ENCODE assay signal across 29 mouse cellular contexts in the genomic region with DNA sequence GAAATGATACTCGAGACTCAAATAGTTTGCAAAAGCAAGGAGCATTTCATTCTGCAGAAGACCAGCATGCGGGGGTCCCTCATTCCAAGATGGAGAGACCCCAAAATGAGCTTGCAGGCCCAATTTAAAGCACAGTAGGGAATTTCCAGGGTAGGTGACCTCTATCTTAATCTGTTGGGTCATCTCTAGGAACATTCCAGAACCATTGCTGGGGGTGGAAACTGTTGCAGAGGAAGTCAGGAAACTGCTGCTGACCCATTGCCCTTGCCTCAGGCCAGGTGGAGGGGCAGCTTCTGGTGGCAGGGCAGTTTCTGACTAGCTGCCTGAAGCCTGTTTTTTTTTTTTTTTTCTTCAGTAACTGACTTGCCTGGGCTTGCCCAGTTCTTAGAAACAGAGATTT.
A peak's percentile ranks its signal among the peaks of the same experiment; 100 is the strongest.
DNase-seq lines count a peak whose midpoint lies in the region; ATAC-seq and TF ChIP-seq lines count a peak whose summit lies in the region.
"Had no signal": no experiment of that assay in that cellular context is flagged by ENCODE, and none has a peak within 500 bp of the region (broad histone marks: within the 10 kb centered on the region; RNA-seq: fewer than 3 reads in every experiment).

No protein-coding gene starts in this region.

- H3K9ac ChIP-seq in stomach, postnatal 0 days (ENCODE audit: low read length) = no peak overlapping the region
- no peak overlapping the region for H3K9ac ChIP-seq in forebrain, embryonic 15.5 days (replicated peaks)
- H3K9ac ChIP-seq: forebrain, embryonic 13.5 days; heart, embryonic 12.5 days; hindbrain, embryonic 15.5 days; liver, embryonic 12.5 days; liver, postnatal 0 days; neural tube, embryonic 12.5 days had no signal

- whole genome bisulfite sequencing in heart, embryonic 10.5 days = 90% methylated on average over 2 of the region's 2 CpGs
- 93% methylated on average over 2 of the region's 2 CpGs for WGBS in stomach, postnatal 0 days
- WGBS in forebrain, embryonic 15.5 days = 91% methylated on average over 2 of the region's 2 CpGs

- H3K4me1 ChIP-seq in heart, embryonic 10.5 days = no peaks in the 10 kb centered on the region
- H3K4me1 ChIP-seq in stomach, postnatal 0 days (replicated peaks; ENCODE audit: control insufficient read depth, insufficient read depth) = no peaks in the 10 kb centered on the region
- H3K4me1 ChIP-seq in forebrain, embryonic 15.5 days = no peaks in the 10 kb centered on the region
- H3K4me1 ChIP-seq: forebrain, embryonic 13.5 days; heart, embryonic 12.5 days; hindbrain, embryonic 10.5 days; hindbrain, embryonic 15.5 days; neural tube, embryonic 12.5 days had no signal

- H3K4me3 ChIP-seq in heart, embryonic 10.5 days = no peak overlapping the region
- H3K4me3 ChIP-seq in stomach, postnatal 0 days (ENCODE audit: low read depth, low read length) = no peak overlapping the region
- no peak overlapping the region for H3K4me3 ChIP-seq in forebrain, embryonic 15.5 days
- H3K4me3 ChIP-seq: forebrain, embryonic 13.5 days; heart, embryonic 12.5 days; hindbrain, embryonic 10.5 days; hindbrain, embryonic 15.5 days; liver, embryonic 12.5 days; neural tube, embryonic 12.5 days had no signal

- H3K4me2 ChIP-seq in stomach, postnatal 0 days (replicated peaks; ENCODE audit: low read depth) = no peak overlapping the region
- no peak overlapping the region for H3K4me2 ChIP-seq in forebrain, embryonic 15.5 days (replicated peaks)
- H3K4me2 ChIP-seq: forebrain, embryonic 13.5 days; heart, embryonic 12.5 days; hindbrain, embryonic 15.5 days; liver, embryonic 12.5 days; midbrain, embryonic 11.5 days; neural tube, embryonic 12.5 days had no signal

- H3K9me3 ChIP-seq in heart, embryonic 10.5 days = no peaks in the 10 kb centered on the region
- no peaks in the 10 kb centered on the region for H3K9me3 ChIP-seq in stomach, postnatal 0 days (ENCODE audit: control insufficient read depth, low read length)
- no peaks in the 10 kb centered on the region for H3K9me3 ChIP-seq in forebrain, embryonic 15.5 days
- H3K9me3 ChIP-seq: forebrain, embryonic 13.5 days; hindbrain, embryonic 10.5 days; hindbrain, embryonic 15.5 days; liver, embryonic 12.5 days; neural tube, embryonic 12.5 days had no signal

- H3K27me3 ChIP-seq in heart, embryonic 10.5 days (ENCODE audit: insufficient read depth, poor library complexity, severe bottlenecking) = no peaks in the 10 kb centered on the region
- H3K27me3 ChIP-seq in stomach, postnatal 0 days (ENCODE audit: control insufficient read depth, insufficient read depth, low read length) = no peaks in the 10 kb centered on the region
- no peaks in the 10 kb centered on the region for H3K27me3 ChIP-seq in forebrain, embryonic 15.5 days
- H3K27me3 ChIP-seq: forebrain, embryonic 13.5 days; heart, embryonic 12.5 days; hindbrain, embryonic 15.5 days; liver, embryonic 12.5 days; neural tube, embryonic 12.5 days had no signal

- no peak overlapping the region for H3K27ac ChIP-seq in heart, embryonic 10.5 days
- no peak overlapping the region for H3K27ac ChIP-seq in stomach, postnatal 0 days (replicated peaks)
- H3K27ac ChIP-seq in forebrain, embryonic 15.5 days (replicated peaks) = no peak overlapping the region
- H3K27ac ChIP-seq: forebrain, embryonic 13.5 days; hindbrain, embryonic 10.5 days; hindbrain, embryonic 15.5 days; kidney, postnatal 0 days; liver, embryonic 12.5 days; neural tube, embryonic 12.5 days had no signal

- no peak for ATAC-seq in stomach, postnatal 0 days (ENCODE audit: low FRiP score, low TSS enrichment)
- ATAC-seq in forebrain, embryonic 15.5 days (replicated peaks) = no peak
- ATAC-seq: forebrain, embryonic 13.5 days; inflammation-experienced regulatory T-cells, adult 6 months; liver, embryonic 12.5 days; liver, postnatal 0 days; midbrain, embryonic 16.5 days had no signal

- TF ChIP-seq EP300 in stomach, postnatal 0 days (optimal IDR thresholded peaks at IDR 0.05) = no peak

- DNase-seq in heart, embryonic 10.5 days (ENCODE audit: low spot score) = peak; percentile 19
- no peak for DNase-seq in heart, postnatal 25 days (ENCODE audit: low spot score)
- peak; percentile 16 for DNase-seq in testis, postnatal 10 days (ENCODE audit: low spot score)
- DNase-seq in testis, postnatal 14 days (ENCODE audit: low spot score) = no peak
- peak; percentile 50 to 71 for DNase-seq in kidney, adult 8-10 months
- peak; percentile 63 to 64 for DNase-seq in kidney, postnatal 36 days
- no peak for DNase-seq in stomach, postnatal 0 days (ENCODE audit: low spot score)
- DNase-seq: adrenal gland, adult 8-10 months; cerebellum, adult 11-12 months; cerebellum, postnatal 10 days; gastrocnemius, postnatal 25 days; heart, adult 18-20 months; layer of hippocampus, postnatal 36 days; left cerebral cortex, postnatal 4 days; liver, postnatal 0 days; lung, postnatal 36 days; right cerebral cortex, adult 18-20 months; spleen, adult 18-20 months had no signal

- intact Hi-C loops in heart, postnatal 25 days (cut with DNase I) = no loop called here

- no peak for TF ChIP-seq CTCF in stomach, postnatal 0 days (IDR thresholded peaks at IDR 0.05; ENCODE audit: low read depth)

- H3K36me3 ChIP-seq in heart, embryonic 10.5 days = no peaks in the 10 kb centered on the region
- no peaks in the 10 kb centered on the region for H3K36me3 ChIP-seq in stomach, postnatal 0 days (ENCODE audit: control insufficient read depth, insufficient read depth, low read length)
- no peaks in the 10 kb centered on the region for H3K36me3 ChIP-seq in forebrain, embryonic 15.5 days
- H3K36me3 ChIP-seq: heart, embryonic 12.5 days; hindbrain, embryonic 10.5 days; hindbrain, embryonic 15.5 days; liver, embryonic 12.5 days; neural tube, embryonic 12.5 days had no signal

Comparison
In these comparisons a context has a peak if more than half of its experiments do, and no peak if none do; other contexts are left out.
1. DNase-seq: peak in heart, embryonic 10.5 days (single experiment), testis, postnatal 10 days (single experiment), kidney, adult 8-10 months (2 of 2) and kidney, postnatal 36 days (2 of 2); none in heart, postnatal 25 days (single experiment), testis, postnatal 14 days (single experiment) and stomach, postnatal 0 days (single experiment).